Mouse (Mus musculus): ENCODE results near the gene Lgr4.

GRCm38 (mm10) chr2:109912216-109912615 lies 5.2 kb upstream of the Lgr4 start:
- TF ChIP-seq CTCF (IDR thresholded peaks at IDR 0.05; ENCODE audit: control insufficient read depth, insufficient read depth, insufficient read length) (no peak), MAX (IDR thresholded peaks at IDR 0.05) (no peak), MYOG (IDR thresholded peaks at IDR 0.05; ENCODE audit: control insufficient read depth, extremely low read depth, insufficient read length) (no peak), USF1 (IDR thresholded peaks at IDR 0.05; ENCODE audit: low read depth) (no peak), MYOD1 (IDR thresholded peaks at IDR 0.05; ENCODE audit: control insufficient read depth, insufficient read length, low read depth) (no peak), CEBPB (IDR thresholded peaks at IDR 0.05; ENCODE audit: low read depth) (no peak)
